Mouse (Mus musculus): ENCODE measurements around the gene Baz1a. TPM values are rescaled to one million over a fixed set of nuclear protein-coding genes. Genes with fewer than 3 reads are reported as not detected.
"Not testable (repeated sequence)": the region's sequence is repeated elsewhere in the genome, so short reads cannot be mapped to it uniquely, and the experiment has no call there.

The Baz1a gene
- polyA plus RNA-seq, 1 experiment from 2014 or later: 29.9 TPM

GRCm38 (mm10) chr12:54956457-54956856, 57.7 kb downstream of the Baz1a start:
- H3K36me3 ChIP-seq (ENCODE audit: poor library complexity, severe bottlenecking): peaks cover 14% of the 10 kb centered on the region; the same call in 1 of the 2 replicates
- H3K9ac ChIP-seq: no peak overlapping the region
- no peak overlapping the region for H3K4me2 ChIP-seq
- H3K4me1 ChIP-seq: 0 out of 2 replicates have a peak, but pooled peaks cover 4% of the 10 kb centered on the region
- H3K4me3 ChIP-seq: no peak overlapping the region
- H3K27me3 ChIP-seq: no peaks in the 10 kb centered on the region
- no peak overlapping the region for H3K27ac ChIP-seq
- H3K9me3 ChIP-seq (replicated peaks): no peaks in the 10 kb centered on the region
- 87% methylated on average over 4 of the region's 4 CpGs for WGBS
- no peak for ATAC-seq

GRCm38 (mm10) chr12:54946116-54946515, 68.0 kb downstream of the Baz1a start:
- Histone ChIP-seq H3K4me1 (no peaks in the 10 kb centered on the region), H3K27ac (no peak overlapping the region), H3K9ac (no peak overlapping the region), H3K4me3 (no peak overlapping the region), H3K4me2 (no peak overlapping the region), H3K27me3 (no peaks in the 10 kb centered on the region), H3K36me3 (ENCODE audit: poor library complexity, severe bottlenecking) (peaks cover 19% of the 10 kb centered on the region), H3K9me3 (replicated peaks) (no peaks in the 10 kb centered on the region)
- no peak for ATAC-seq
- 75% methylated on average over 6 of the region's 6 CpGs for WGBS

GRCm38 (mm10) chr12:54942586-54943157, 71.5 kb downstream of the Baz1a start:
- H3K9me3 ChIP-seq (replicated peaks); H3K4me3 ChIP-seq; H3K27me3 ChIP-seq; ATAC-seq; H3K4me1 ChIP-seq; H3K4me2 ChIP-seq; H3K9ac ChIP-seq; H3K27ac ChIP-seq: not testable (repeated sequence)
- 94% methylated on average over 6 of the region's 6 CpGs for WGBS
- H3K36me3 ChIP-seq (ENCODE audit: poor library complexity, severe bottlenecking): peaks cover 49% of the 10 kb centered on the region

GRCm38 (mm10) chr12:54937581-54938343, 76.4 kb downstream of the Baz1a start:
- H3K9ac ChIP-seq; H3K4me2 ChIP-seq; ATAC-seq; H3K9me3 ChIP-seq (replicated peaks); H3K4me3 ChIP-seq; H3K27ac ChIP-seq; H3K4me1 ChIP-seq; H3K27me3 ChIP-seq: not testable (repeated sequence)
- peaks cover 55% of the 10 kb centered on the region for H3K36me3 ChIP-seq (ENCODE audit: poor library complexity, severe bottlenecking)
- WGBS: 93% methylated on average over 5 of the region's 5 CpGs

- no peaks in the 10 kb centered on the region for H3K4me1 ChIP-seq
- H3K9ac ChIP-seq: no peak overlapping the region
- H3K9me3 ChIP-seq (replicated peaks): no peaks in the 10 kb centered on the region
- WGBS: 94% methylated on average over 3 of the region's 3 CpGs
- H3K4me3 ChIP-seq: no peak overlapping the region
- H3K4me2 ChIP-seq: no peak overlapping the region
- H3K27ac ChIP-seq: no peak overlapping the region
- ATAC-seq: no peak
- H3K27me3 ChIP-seq: no peaks in the 10 kb centered on the region
- H3K36me3 ChIP-seq (ENCODE audit: poor library complexity, severe bottlenecking): peaks cover 77% of the 10 kb centered on the region
Observed at GRCm38 (mm10) chr12:54910387-54910786, 103.8 kb downstream of the Baz1a start.

GRCm38 (mm10) chr12:54892559-54892958, 121.6 kb downstream of the Baz1a start:
- peaks cover 36% of the 10 kb centered on the region for H3K36me3 ChIP-seq (ENCODE audit: poor library complexity, severe bottlenecking)
- H3K9me3 ChIP-seq (replicated peaks); ATAC-seq; H3K4me2 ChIP-seq; H3K9ac ChIP-seq; H3K4me1 ChIP-seq; H3K4me3 ChIP-seq; H3K27me3 ChIP-seq; H3K27ac ChIP-seq: not testable (repeated sequence)
- WGBS: 67% methylated on average over 2 of the region's 2 CpGs

- Histone ChIP-seq H3K4me1 (no peaks in the 10 kb centered on the region), H3K27ac (no peak overlapping the region), H3K27me3 (no peaks in the 10 kb centered on the region), H3K9ac (no peak overlapping the region), H3K4me3 (no peak overlapping the region), H3K9me3 (replicated peaks) (no peaks in the 10 kb centered on the region), H3K4me2 (no peak overlapping the region), H3K36me3 (ENCODE audit: poor library complexity, severe bottlenecking) (peaks cover 19% of the 10 kb centered on the region)
- WGBS: 98% methylated on average over 2 of the region's 2 CpGs
- ATAC-seq: no peak
Observed at GRCm38 (mm10) chr12:54890426-54890825, 123.7 kb downstream of the Baz1a start.

GRCm38 (mm10) chr12:54887580-54888127, 126.5 kb downstream of the Baz1a start:
- 91% methylated on average over 4 of the region's 4 CpGs for WGBS
- Histone ChIP-seq H3K27me3 (no peaks in the 10 kb centered on the region), H3K4me3 (no peak overlapping the region), H3K4me2 (no peak overlapping the region), H3K9me3 (replicated peaks) (no peaks in the 10 kb centered on the region), H3K9ac (no peak overlapping the region), H3K4me1 (no peaks in the 10 kb centered on the region), H3K27ac (no peak overlapping the region), H3K36me3 (ENCODE audit: poor library complexity, severe bottlenecking) (peaks cover 14% of the 10 kb centered on the region)
- ATAC-seq: no peak

GRCm38 (mm10) chr12:54879630-54880029, 134.5 kb downstream of the Baz1a start:
- Histone ChIP-seq H3K9me3 (replicated peaks) (no peaks in the 10 kb centered on the region), H3K4me1 (no peaks in the 10 kb centered on the region), H3K4me3 (no peak overlapping the region), H3K36me3 (ENCODE audit: poor library complexity, severe bottlenecking) (no peaks in the 10 kb centered on the region), H3K27ac (no peak overlapping the region), H3K27me3 (no peaks in the 10 kb centered on the region), H3K9ac (no peak overlapping the region), H3K4me2 (no peak overlapping the region)
- 15% methylated on average over 6 of the region's 6 CpGs for WGBS
- ATAC-seq: no peak

GRCm38 (mm10) chr12:54879211-54879610, 134.9 kb downstream of the Baz1a start:
- ATAC-seq: no peak
- H3K9me3 ChIP-seq (replicated peaks): no peaks in the 10 kb centered on the region
- H3K4me2 ChIP-seq: no peak overlapping the region
- H3K27me3 ChIP-seq: no peaks in the 10 kb centered on the region
- no peak overlapping the region for H3K9ac ChIP-seq
- H3K36me3 ChIP-seq (ENCODE audit: poor library complexity, severe bottlenecking): no peaks in the 10 kb centered on the region
- 81% methylated on average over 5 of the region's 5 CpGs for WGBS
- no peaks in the 10 kb centered on the region for H3K4me1 ChIP-seq
- no peak overlapping the region for H3K4me3 ChIP-seq
- H3K27ac ChIP-seq: no peak overlapping the region

GRCm38 (mm10) chr12:54877875-54878274, 136.3 kb downstream of the Baz1a start:
- no peak for ATAC-seq
- no peaks in the 10 kb centered on the region for H3K4me1 ChIP-seq
- no peak overlapping the region for H3K4me2 ChIP-seq
- H3K27ac ChIP-seq: no peak overlapping the region
- H3K9ac ChIP-seq: no peak overlapping the region
- WGBS: 85% methylated on average over 1 of the region's 1 CpGs
- no peak overlapping the region for H3K4me3 ChIP-seq
- no peaks in the 10 kb centered on the region for H3K27me3 ChIP-seq
- H3K9me3 ChIP-seq (replicated peaks): no peaks in the 10 kb centered on the region
- no peaks in the 10 kb centered on the region for H3K36me3 ChIP-seq (ENCODE audit: poor library complexity, severe bottlenecking)

- H3K9ac ChIP-seq: no peak overlapping the region
- H3K9me3 ChIP-seq (replicated peaks): no peaks in the 10 kb centered on the region
- ATAC-seq: no peak
- 29% methylated on average over 5 of the region's 5 CpGs for WGBS
- H3K4me3 ChIP-seq: no peak overlapping the region
- no peaks in the 10 kb centered on the region for H3K4me1 ChIP-seq
- H3K36me3 ChIP-seq (ENCODE audit: poor library complexity, severe bottlenecking): no peaks in the 10 kb centered on the region
- H3K27me3 ChIP-seq: no peaks in the 10 kb centered on the region
- H3K27ac ChIP-seq: no peak overlapping the region
- no peak overlapping the region for H3K4me2 ChIP-seq
Observed at GRCm38 (mm10) chr12:54876879-54877278, 137.3 kb downstream of the Baz1a start.
